Mouse (Mus musculus) erythroblast, embryonic 14.5 days (primary cell): ENCODE measurements at regions not wholly inside any gene's neighbourhood (a gene's known extent, or its start where the extent isn't known, plus 50 kb on each side); places are given as distances from the start of the nearest gene placed in this dataset.

Experiments used
- H3K27me3 ChIP-seq: 2 replicates; pipeline ENCODE4 v1.6.1; 2012; ENCODE audit warnings: inconsistent platforms; ENCODE audit not compliant: control insufficient read depth
- H3K36me3 ChIP-seq: 2 replicates; pipeline ENCODE4 v1.6.1; 2012; ENCODE audit warnings: mild to moderate bottlenecking, inconsistent platforms; ENCODE audit not compliant: control insufficient read depth
- H3K4me1 ChIP-seq: 2 replicates; pipeline ENCODE4 v1.6.1; 2012; ENCODE audit warnings: inconsistent platforms; ENCODE audit not compliant: control insufficient read depth
- H3K4me3 ChIP-seq: replicated peaks from 2 replicates; pipeline ENCODE3; 2012; ENCODE audit warnings: moderate library complexity, mild to moderate bottlenecking, inconsistent platforms
- H3K9me3 ChIP-seq: 2 replicates; pipeline ENCODE4 v1.6.1; 2012; ENCODE audit warnings: low read length, inconsistent platforms, mixed read lengths; ENCODE audit not compliant: control insufficient read depth
- GATA1 ChIP-seq: IDR thresholded peaks from 2 replicates; pipeline ENCODE4 v1.6.1; 2012; ENCODE audit warnings: low read length, inconsistent platforms, mixed read lengths
- TAL1 ChIP-seq: IDR thresholded peaks from 3 replicates; pipeline ENCODE4 v1.6.1; 2012; ENCODE audit warnings: low read length, inconsistent platforms, mixed read lengths

- Histone ChIP-seq H3K36me3 (no peaks in the 10 kb centered on the region), H3K27me3 (no peaks in the 10 kb centered on the region), H3K4me1 (no peaks in the 10 kb centered on the region), H3K4me3 (no peak overlapping the region), H3K9me3 (no peaks in the 10 kb centered on the region)
- TF ChIP-seq TAL1 = no peak
- TF ChIP-seq GATA1 = no peak
Observed at GRCm38 (mm10) chr1:136738030-136738429, 113.3 kb downstream of the Zfp281 start.

- Histone ChIP-seq H3K4me1 (no peaks in the 10 kb centered on the region), H3K4me3 (no peak overlapping the region), H3K9me3 (no peaks in the 10 kb centered on the region), H3K36me3 (no peaks in the 10 kb centered on the region), H3K27me3 (no peaks in the 10 kb centered on the region)
- no peak for TF ChIP-seq TAL1
- TF ChIP-seq GATA1 = no peak
Observed at GRCm38 (mm10) chr1:136739486-136739885, 114.8 kb downstream of the Zfp281 start.

DNA sequence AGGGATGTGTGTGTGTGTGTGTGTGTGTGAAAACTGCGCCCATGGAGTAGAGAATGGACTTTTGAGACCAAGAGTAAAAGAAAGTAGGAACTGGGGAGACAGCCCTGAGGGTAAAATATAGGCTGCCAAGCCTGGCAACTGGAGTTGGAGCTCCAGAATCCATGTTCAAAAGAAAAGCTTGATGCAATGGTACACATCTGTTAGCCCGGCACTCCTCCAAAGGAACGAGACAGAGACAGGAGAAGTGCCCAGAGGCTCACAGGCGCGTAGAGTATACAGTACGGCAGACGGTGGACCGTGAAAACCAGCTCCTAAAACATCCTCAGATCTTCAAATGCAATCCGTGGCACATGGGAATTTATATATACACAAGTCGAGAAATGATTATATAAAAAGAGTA lies 116.4 kb downstream of the Zfp281 start:
- H3K9me3 ChIP-seq = no peaks in the 10 kb centered on the region
- H3K36me3 ChIP-seq = no peaks in the 10 kb centered on the region
- TF ChIP-seq GATA1 (no peak), TAL1 (no peak)
- no peak overlapping the region for H3K4me3 ChIP-seq
- H3K4me1 ChIP-seq = no peaks in the 10 kb centered on the region
- H3K27me3 ChIP-seq = no peaks in the 10 kb centered on the region

- Histone ChIP-seq H3K36me3 (no peaks in the 10 kb centered on the region), H3K4me1 (no peaks in the 10 kb centered on the region), H3K9me3 (no peaks in the 10 kb centered on the region), H3K27me3 (no peaks in the 10 kb centered on the region), H3K4me3 (no peak overlapping the region)
- TF ChIP-seq TAL1 = no peak
- no peak for TF ChIP-seq GATA1
Observed at GRCm38 (mm10) chr1:136749188-136749587, 124.5 kb downstream of the Zfp281 start.

DNA sequence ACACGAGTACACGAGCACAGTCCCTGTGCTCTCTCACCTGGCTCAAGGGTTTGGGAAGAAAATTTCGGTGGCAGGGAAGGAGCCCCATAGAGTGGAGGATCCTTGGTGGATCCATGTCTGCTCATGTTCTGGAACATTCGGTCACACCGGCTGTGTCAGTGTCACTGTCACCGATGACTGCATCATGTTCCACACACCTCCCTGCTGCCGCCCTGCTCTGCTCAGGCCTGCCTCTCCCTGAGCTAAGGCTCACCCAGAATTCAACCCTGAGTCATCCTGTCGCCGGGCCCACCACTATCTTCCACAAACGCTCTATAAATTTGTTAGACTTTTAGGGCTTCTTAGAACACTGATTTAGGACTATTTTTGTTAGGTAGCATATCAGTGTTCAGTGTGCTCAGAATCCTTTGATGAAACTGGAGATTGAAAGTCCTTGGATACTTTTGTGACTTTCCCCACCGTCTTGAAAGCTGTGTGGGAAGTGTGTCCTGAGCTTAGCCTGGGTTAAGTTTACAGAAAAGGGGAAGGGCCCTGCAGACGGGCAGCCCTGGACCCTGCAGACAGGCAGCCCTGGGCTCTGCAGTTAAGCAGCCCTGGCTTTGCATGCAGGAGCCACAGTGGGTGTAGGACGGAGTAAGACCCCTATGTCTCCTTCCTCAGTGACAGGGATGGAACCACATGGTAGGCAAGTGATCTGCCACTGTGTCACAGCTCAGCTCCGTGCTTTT lies 126.9 kb downstream of the Zfp281 start:
- H3K9me3 ChIP-seq = no peaks in the 10 kb centered on the region
- no peak for TF ChIP-seq TAL1
- TF ChIP-seq GATA1 = no peak
- no peak overlapping the region for H3K4me3 ChIP-seq
- H3K4me1 ChIP-seq = no peaks in the 10 kb centered on the region
- no peaks in the 10 kb centered on the region for H3K27me3 ChIP-seq
- no peaks in the 10 kb centered on the region for H3K36me3 ChIP-seq

GRCm38 (mm10) chr1:136754286-136754685 lies 129.6 kb downstream of the Zfp281 start:
- Histone ChIP-seq H3K4me3 (no peak overlapping the region), H3K36me3 (no peaks in the 10 kb centered on the region), H3K4me1 (no peaks in the 10 kb centered on the region), H3K27me3 (no peaks in the 10 kb centered on the region), H3K9me3 (peaks cover 8% of the 10 kb centered on the region)
- TF ChIP-seq TAL1 (no peak), GATA1 (no peak)

GRCm38 (mm10) chr1:136758730-136759129 lies 134.0 kb downstream of the Zfp281 start:
- no peaks in the 10 kb centered on the region for H3K36me3 ChIP-seq
- H3K27me3 ChIP-seq = no peaks in the 10 kb centered on the region
- TF ChIP-seq GATA1 (no peak), TAL1 (no peak)
- H3K4me1 ChIP-seq = no peaks in the 10 kb centered on the region
- H3K9me3 ChIP-seq = peaks cover 8% of the 10 kb centered on the region
- no peak overlapping the region for H3K4me3 ChIP-seq

- Histone ChIP-seq H3K4me1 (no peaks in the 10 kb centered on the region), H3K9me3 (peaks cover 8% of the 10 kb centered on the region), H3K4me3 (no peak overlapping the region), H3K36me3 (no peaks in the 10 kb centered on the region), H3K27me3 (no peaks in the 10 kb centered on the region)
- TF ChIP-seq TAL1 (no peak), GATA1 (no peak)
Observed at GRCm38 (mm10) chr1:136759164-136759563, 134.5 kb downstream of the Zfp281 start.

DNA sequence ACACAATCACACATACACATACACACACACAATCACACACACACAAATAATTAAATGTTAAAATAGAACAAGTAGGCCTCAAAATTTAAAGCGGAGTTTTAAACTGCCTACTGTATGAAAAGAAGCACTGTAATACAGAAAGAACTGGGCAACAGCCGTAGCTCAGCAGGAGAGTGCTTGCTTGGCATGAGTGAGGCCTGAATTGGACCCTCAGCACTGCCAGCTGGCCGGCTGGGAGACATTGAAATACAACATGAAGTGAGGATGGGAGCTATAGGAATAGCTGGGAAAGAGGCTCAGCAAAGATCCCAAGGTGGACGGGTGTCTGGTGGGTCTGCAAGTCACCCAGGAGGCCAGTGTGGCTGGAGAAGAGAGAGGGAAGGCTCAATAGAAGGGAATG lies 136.8 kb downstream of the Zfp281 start:
- Histone ChIP-seq H3K27me3 (no peaks in the 10 kb centered on the region), H3K36me3 (no peaks in the 10 kb centered on the region), H3K4me1 (no peaks in the 10 kb centered on the region), H3K9me3 (peaks cover 8% of the 10 kb centered on the region), H3K4me3 (no peak overlapping the region)
- no peak for TF ChIP-seq TAL1
- no peak for TF ChIP-seq GATA1

- no peak for TF ChIP-seq TAL1
- no peak for TF ChIP-seq GATA1
- Histone ChIP-seq H3K4me3 (no peak overlapping the region), H3K27me3 (no peaks in the 10 kb centered on the region), H3K9me3 (peaks cover 2% of the 10 kb centered on the region; the same call in 1 of the 2 replicates), H3K36me3 (no peaks in the 10 kb centered on the region), H3K4me1 (no peaks in the 10 kb centered on the region)
Observed at GRCm38 (mm10) chr1:136768969-136769401, 144.3 kb downstream of the Zfp281 start.
